Mouse (Mus musculus): ENCODE results near the gene Cstb.

The Cstb gene

DNA sequence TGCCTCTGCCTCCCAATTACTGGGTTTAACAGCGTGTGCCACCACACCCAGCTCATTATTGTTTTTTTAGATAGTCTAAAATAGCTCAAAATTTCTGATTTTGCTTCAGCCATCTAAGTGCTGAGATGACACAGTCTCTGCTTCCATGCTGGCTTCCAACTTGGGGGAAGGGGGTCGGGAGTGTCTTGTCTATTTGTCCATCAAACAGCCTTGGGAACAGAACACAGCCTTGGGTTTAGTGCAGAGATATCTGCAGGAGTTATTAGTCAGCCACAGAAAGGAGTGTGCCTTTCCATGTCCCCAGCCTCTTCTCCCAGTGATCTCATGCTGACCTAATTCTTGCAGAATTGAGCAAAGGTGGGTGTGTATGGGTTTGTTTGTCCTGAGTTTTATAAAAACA lies 6.7 kb upstream of the Cstb start:
- DNase-seq = no peak

- no peak for DNase-seq
Measured at GRCm38 (mm10) chr10:78420929-78421328, 4.5 kb upstream of the Cstb start.

- DNase-seq = no peak
Measured at GRCm38 (mm10) chr10:78422614-78423013, 2.9 kb upstream of the Cstb start.

- peak; percentile 19 for DNase-seq
Measured at GRCm38 (mm10) chr10:78426117-78426735, 757 bp downstream of the Cstb start.

GRCm38 (mm10) chr10:78428070-78428469 lies 2.6 kb downstream of the Cstb start:
- DNase-seq = no peak

DNA sequence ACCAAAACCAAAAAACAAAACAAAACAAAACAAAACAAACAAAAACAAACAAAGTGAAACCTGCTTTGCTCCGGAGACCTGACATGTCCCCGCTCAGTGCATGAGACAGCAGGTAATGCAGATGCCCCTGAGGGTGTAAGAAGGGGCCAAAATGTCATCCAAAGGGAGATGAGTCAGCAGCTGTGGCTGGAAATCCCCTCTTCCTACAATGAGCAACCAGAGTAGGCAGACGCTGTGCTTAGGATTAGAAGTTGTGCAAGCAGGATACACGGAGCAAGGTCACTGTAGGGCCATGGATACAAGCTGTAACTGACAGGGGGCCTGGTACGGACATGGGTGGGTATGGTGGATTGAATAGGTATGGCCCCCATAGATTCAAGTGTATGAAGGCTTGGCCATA lies 3.7 kb downstream of the Cstb start:
- DNase-seq = no peak

DNA sequence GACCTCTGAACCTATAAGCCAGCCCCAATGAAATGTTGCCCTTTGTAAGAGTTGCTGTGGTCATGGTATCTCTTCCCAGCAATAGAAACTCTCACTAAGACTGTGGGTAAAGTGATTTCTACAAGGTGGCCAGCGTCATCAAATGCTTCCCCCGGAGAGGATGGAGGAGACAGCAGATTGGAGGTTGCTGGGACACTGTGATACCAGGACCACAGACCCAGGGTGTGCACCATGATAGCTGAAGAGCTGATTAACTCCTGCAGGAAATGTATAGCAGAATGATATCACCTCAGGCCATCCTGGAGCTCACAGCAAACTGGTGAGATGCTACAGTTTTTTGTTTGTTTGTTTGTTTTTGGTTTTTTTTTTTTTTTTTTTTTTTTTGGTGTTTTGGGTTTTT lies 4.3 kb downstream of the Cstb start:
- no peak for DNase-seq

DNA sequence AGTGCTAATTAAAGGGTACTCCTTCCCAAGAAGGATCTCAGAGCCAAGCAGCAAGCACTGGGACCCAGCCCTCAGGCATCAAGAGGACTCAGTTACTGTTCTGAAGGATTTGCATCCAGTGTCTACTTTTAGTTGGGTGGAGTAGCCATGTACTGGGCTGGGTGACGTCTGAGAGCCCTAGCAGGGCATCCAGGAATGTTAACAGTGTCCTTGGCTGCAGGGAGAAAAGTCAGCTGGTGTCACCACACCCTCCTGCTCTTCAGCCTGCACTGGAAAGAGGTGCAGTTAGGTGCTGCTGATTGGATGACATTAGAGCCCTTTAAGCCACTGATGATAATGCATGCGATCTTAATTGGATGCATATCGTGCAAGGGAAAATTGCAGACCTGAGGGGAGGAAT lies 7.4 kb downstream of the Cstb start:
- DNase-seq = no peak

GRCm38 (mm10) chr10:78438094-78438493 lies 12.6 kb downstream of the Cstb start:
- DNase-seq = peak; percentile 73

DNA sequence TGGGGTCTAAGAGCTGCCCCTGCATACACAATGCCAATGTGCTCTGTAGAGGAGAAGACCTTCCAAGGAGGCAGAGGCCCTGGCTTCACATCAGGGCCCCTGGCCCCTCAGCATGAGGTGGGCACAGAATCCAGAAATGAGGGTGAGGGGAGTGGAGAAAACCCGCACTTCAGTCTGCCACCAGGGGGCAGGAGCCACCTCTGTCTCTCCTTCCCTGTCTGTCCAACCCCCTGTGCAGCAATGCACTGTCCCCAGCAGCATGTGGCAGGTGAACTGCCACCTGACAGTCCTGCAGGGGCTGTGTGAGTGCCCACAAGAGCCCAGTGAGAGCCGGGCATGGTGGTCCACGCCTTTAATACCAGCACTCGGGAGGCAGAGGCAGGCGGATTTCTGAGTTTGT lies 14.1 kb downstream of the Cstb start:
- DNase-seq = peak; percentile 42

GRCm38 (mm10) chr10:78439990-78440389 lies 14.5 kb downstream of the Cstb start:
- no peak for DNase-seq

DNA sequence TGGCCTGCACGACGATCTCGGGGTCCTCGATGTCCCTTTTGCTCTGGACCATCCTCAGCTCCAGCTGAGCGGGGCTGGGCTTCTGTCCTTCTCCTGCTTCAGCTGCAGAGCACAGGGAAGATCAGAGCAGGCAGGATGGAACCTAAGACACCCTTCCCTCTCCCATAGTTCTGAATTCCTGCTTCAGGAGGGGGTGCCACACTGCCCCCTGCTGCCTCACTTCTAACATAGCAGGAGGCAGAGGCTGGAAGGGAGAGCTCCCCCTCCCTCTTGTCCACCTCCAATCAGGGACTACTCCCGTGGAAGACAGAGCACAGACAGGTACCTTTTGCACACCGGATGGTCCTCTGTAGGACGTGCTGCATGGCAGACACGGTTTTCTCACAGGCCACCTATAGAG lies 15.3 kb downstream of the Cstb start:
- peak; percentile 34 for DNase-seq

DNA sequence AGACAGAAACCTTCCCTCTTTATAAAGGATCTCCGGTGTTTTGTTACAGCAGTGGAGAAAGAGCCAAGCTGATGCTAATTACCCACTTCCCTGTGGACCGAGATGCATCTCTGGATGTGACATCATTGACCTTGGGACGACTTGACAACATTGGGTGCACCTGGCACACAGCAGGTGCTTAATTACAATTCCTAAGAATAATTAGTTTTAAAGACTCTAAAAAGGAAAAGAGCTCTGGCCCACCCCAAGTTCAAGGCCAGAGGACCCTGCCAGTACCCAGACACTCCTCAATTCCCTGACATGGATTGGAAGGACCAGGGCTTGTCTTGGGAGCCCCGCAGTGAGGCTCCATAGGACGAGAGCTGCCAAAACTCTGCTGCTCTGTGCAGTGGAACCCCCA lies 16.1 kb downstream of the Cstb start:
- DNase-seq = no peak

- no peak for DNase-seq
Measured at GRCm38 (mm10) chr10:78442292-78442691, 16.8 kb downstream of the Cstb start.

GRCm38 (mm10) chr10:78446195-78446594 lies 20.7 kb downstream of the Cstb start:
- DNase-seq = no peak

DNA sequence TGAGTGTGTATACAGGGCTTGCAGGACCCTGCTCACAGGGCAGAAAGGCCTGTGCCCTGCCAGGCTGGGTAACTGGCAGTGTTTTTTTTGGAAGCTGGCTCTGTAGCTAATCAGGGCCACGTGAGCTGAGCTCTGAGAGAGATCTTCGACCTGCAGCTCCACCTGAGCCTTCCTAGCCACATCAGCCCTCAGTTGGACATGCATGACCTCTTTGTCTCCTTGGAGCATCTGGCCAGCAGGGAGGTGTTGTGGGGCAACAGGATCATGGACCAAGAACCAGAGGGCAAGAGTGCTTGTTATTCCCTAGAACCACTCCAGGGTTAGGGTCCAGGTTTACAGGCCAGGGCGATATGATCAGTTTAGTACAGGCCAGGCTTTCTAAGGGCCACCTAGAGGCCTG lies 21.9 kb downstream of the Cstb start:
- DNase-seq = no peak

DNA sequence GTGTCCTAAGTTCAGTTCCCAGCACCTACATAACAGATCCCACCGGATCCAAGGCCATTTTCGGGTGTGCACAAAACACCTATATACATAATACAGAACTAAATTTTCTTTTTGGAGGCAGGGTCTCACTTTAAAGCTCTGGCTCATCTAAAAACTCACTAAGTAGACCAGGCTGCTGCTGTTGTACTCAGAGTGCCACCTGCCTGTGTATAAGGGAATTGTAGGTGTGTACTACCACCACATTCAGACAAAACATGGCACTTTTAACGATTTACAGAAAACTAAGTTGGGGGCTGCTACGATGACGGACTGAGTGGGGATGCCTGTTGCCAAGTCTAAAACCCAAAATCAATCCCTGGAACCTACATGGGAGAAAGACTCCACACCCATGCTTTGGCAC lies 25.3 kb downstream of the Cstb start:
- no peak for DNase-seq

DNA sequence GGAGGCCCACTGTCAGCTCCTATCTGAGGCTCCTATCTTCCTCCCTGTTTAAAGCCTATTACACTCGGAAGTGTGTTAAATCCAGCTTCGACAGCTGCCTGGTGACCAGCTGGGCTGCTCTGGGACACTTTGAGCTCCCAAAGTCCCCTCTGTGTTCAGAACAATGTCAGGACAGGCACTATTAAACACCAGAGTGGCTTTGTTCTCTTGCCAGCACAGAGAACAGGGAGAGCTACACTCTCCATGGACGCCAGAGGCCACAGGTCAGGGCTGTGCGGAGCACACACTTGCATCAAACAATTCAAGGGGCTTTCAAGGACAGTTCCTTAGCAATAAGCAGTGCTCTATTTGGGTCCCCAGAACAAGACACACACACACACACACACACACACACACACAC lies 27.2 kb downstream of the Cstb start:
- DNase-seq = peak; percentile 26

DNA sequence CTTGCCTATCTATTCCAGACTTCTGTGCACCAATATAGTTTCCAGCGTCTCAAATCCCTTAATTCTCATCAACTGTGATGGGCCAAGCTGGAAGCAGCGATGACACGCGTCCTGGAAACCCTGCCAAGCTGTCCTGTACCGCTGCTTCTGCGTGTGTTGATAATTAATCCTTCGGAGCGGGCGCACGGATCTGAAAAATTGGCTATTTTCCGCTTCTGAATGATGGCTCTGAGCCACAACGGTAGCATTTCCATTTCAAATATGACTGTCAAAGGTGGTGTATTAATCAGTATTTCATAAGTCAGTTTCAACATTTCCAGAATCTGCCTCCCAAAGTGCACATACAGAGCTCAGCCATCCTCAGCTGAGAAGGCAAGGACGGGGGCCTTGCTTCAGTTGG lies 31.2 kb downstream of the Cstb start:
- DNase-seq = no peak

DNA sequence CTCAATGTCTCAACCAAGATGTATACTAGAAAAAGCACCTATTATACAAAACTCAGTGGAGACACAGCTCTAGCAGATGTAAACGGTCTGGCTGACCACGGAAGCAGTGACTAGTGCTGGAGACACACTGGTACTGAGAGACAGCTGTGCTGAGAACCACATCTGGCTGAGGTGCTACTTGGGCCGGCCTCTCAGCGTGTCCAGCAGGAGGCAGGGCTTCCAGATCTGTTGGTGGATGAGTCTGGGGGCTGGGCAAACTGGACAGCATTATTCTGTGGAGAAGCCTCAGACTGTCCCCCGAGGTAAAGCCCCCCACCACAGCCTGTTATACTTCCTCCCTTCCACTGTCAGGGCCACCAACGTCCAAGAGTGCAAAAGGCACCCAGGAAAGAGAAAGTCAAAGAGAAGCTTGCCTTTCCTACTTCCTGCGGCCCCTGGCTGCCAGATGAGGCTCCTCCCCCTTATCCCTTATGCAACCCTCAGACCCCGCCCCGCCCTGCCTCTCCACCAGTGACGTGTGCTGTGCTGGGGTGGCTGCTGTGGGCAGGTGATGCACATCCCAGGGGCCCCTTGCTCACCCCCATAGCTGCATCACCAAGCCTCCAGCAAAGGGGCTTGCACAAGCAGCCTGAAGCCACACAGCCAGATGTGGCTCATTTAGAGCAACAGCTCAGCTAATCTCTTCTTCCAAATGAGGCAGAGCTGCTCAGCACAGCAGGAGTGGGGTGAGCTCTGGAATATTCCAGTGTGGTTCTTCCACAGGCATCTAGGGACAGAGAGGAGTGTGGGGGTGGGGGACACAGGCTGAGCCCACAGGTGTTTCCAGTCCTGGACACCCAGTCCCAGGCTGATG lies 32.3 kb downstream of the Cstb start:
- peak; percentile 43 for DNase-seq

DNA sequence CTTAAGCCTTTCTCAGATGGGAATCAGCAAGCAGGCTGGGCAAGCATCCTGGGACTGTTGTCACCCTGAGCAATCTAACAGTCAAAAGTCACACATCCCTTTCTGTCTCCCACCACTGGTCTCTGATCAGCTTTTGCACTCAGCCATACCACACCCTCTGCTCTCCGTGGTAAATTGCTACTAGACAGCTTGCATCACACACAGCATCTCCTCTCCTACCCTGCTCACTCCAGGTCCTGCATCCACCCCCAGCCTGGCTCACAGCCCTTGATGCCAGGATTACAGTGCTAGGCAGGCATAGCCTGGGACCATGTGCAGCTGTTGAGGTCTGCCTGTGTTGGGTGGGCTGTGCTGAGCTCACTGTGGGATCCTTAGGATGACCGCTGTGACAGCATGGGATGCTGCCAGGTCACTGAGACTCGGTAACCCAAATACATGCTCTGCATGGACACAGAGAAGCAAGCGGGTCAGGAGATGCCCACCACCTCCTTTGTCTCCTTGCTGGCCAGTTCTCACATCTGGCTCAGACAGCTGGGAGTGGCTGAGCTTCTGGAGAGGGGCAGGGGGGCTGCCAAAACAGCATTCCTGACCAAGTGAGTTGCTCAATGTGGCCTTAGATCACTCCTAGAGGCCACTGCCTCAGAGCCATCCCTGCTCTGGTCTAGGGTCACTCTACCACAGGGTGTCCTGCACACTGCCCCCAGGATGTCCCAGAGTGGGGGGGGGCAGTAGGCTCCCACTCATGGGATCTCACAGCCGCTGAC lies 33.1 kb downstream of the Cstb start:
- no peak for DNase-seq

DNA sequence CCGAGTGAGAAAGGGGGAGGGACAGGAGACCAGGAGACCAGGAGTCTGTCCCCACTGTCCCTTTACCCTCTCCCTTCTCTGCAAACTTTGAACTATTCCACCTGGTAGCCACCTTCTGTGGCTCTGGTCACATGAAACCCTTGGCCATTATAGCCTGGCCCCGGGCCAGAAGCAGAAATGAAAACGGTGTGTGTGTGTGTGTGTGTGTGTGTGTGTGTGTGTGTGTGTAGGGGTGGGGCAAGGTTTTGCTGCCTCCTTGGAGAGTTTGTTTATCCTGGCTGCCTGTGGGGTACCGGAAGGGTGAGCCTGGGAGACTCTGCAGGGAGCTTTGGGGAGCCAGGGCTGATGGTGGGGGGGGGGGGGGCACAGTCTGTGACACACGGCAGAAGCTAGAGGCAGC lies 35.0 kb downstream of the Cstb start:
- DNase-seq = no peak

DNA sequence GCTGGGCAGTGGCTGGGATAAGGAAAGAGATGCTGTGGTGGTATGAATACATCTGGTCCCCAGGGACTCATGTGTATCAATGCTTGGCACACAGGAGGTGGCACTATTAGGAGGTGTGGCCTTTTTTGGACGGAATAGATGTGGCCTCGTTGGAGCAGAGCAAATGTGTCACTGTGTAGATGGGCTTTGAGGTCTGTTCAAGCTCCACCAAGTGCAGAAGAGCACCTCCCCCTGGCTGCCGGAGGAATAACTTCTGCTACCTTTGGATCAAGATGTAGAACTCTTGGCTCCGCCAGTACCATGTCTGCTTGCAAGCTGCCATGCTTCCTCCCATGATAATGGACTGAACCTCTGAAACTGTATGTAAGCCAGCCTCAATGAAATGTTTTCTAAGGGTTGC lies 36.3 kb downstream of the Cstb start:
- DNase-seq = no peak

All from embryo, embryonic 11 days (tissue).